Mouse (Mus musculus) CH12.LX (cell line): ENCODE results near the gene Il13ra1. TPM values are rescaled to one million over a fixed set of nuclear protein-coding genes. Genes with fewer than 3 reads are reported as not detected.

Source experiments
- DNase-seq: peaks from one replicate; pipeline ENCODE4 v3.0.0-alpha.2; 2013; ENCODE audit errors: extremely low read depth
- H3K27ac ChIP-seq: 2 replicates; pipeline ENCODE4 v1.5.1; 2012; ENCODE audit warnings: low read depth, mild to moderate bottlenecking, control low read depth, moderate library complexity; ENCODE audit not compliant: insufficient read depth
- H3K27me3 ChIP-seq: replicated peaks from 2 replicates; pipeline ENCODE3; 2012; ENCODE audit warnings: inconsistent platforms
- H3K36me3 ChIP-seq, 2 experiments: replicated peaks in 1 of 2; 2 replicates each; pipeline versions ENCODE3 to v1.6.1; 2012; ENCODE audit warnings: inconsistent platforms in 1 of 2, low read length in 1 of 2, mild to moderate bottlenecking in 1 of 2, mixed read lengths in 1 of 2, moderate library complexity in 1 of 2; ENCODE audit not compliant: control insufficient read depth in 1 of 2, insufficient read depth in 1 of 2
- H3K4me1 ChIP-seq, 2 experiments: 2 replicates each; pipeline ENCODE4 v1.6.1; 2012; ENCODE audit warnings: inconsistent platforms in 1 of 2, moderate library complexity in 1 of 2; ENCODE audit not compliant: insufficient read depth in 2 of 2, control insufficient read depth in 1 of 2
- H3K4me2 ChIP-seq: 2 replicates; pipeline ENCODE4 v1.6.1; 2012; ENCODE audit warnings: low read depth, mild to moderate bottlenecking, control low read depth; ENCODE audit not compliant: poor library complexity, insufficient read depth, severe bottlenecking
- H3K4me3 ChIP-seq, 3 experiments: fragments of 150-350 bp in 1 of 3; sonication (generic) in 1 of 3; replicated peaks in 1 of 3; 2 replicates each; pipeline versions ENCODE3 to v1.5.1; 2011 to 2012; ENCODE audit warnings: low read depth in 2 of 3, low read length in 2 of 3, mild to moderate bottlenecking in 2 of 3, moderate library complexity in 2 of 3, control low read depth in 1 of 3, improper control_type of control experiment in 1 of 3, inconsistent platforms in 1 of 3, mixed read lengths in 1 of 3; ENCODE audit not compliant: poor library complexity in 1 of 3
- H3K79me2 ChIP-seq: replicated peaks from 2 replicates; pipeline ENCODE4 v1.6.1; 2012; ENCODE audit warnings: mild to moderate bottlenecking, moderate library complexity; ENCODE audit not compliant: control insufficient read depth, poor library complexity, insufficient read depth, severe bottlenecking; ENCODE audit errors: extremely low read depth
- H3K9ac ChIP-seq: 2 replicates; pipeline ENCODE4 v1.6.1; 2012; ENCODE audit warnings: low read depth, mild to moderate bottlenecking, control low read depth, moderate library complexity; ENCODE audit not compliant: insufficient read depth
- H3K9me3 ChIP-seq: replicated peaks from 2 replicates; pipeline ENCODE3; 2012; ENCODE audit warnings: low read length, inconsistent platforms, mixed read lengths
- BHLHE40 ChIP-seq: IDR thresholded peaks from 2 replicates; pipeline ENCODE4 v1.6.1; 2011; ENCODE audit warnings: mild to moderate bottlenecking, low read depth, low read length, improper control_type of control experiment
- E2F4 ChIP-seq: IDR thresholded peaks from 2 replicates; pipeline ENCODE4 v1.6.1; 2011; ENCODE audit warnings: low read depth, low read length, improper control_type of control experiment; ENCODE audit not compliant: insufficient replicate concordance
- ETS1 ChIP-seq: conservative IDR thresholded peaks from 2 replicates; pipeline ENCODE4 v1.6.1; 2012; ENCODE audit warnings: low read depth, mild to moderate bottlenecking, inconsistent platforms, low read length, improper control_type of control experiment, moderate library complexity
- IRF4 ChIP-seq: IDR thresholded peaks from 2 replicates; pipeline ENCODE4 v1.6.1; 2014; ENCODE audit warnings: low read depth, mild to moderate bottlenecking, inconsistent platforms, low read length, improper control_type of control experiment
- JUN ChIP-seq: IDR thresholded peaks from 2 replicates; pipeline ENCODE4 v1.6.1; 2011; ENCODE audit warnings: low read depth, mild to moderate bottlenecking, low read length, improper control_type of control experiment, moderate library complexity; ENCODE audit not compliant: insufficient read depth
- KAT2A ChIP-seq: IDR thresholded peaks from 2 replicates; pipeline ENCODE4 v1.6.1; 2012; ENCODE audit warnings: low read length, improper control_type of control experiment, inconsistent platforms; ENCODE audit not compliant: insufficient replicate concordance
- MAFK ChIP-seq: IDR thresholded peaks from 2 replicates; pipeline ENCODE4 v1.6.1; 2011; ENCODE audit warnings: low read length, improper control_type of control experiment; ENCODE audit not compliant: insufficient replicate concordance
- MAZ ChIP-seq: IDR thresholded peaks from 2 replicates; pipeline ENCODE4 v1.6.1; 2012; ENCODE audit warnings: low read depth, mild to moderate bottlenecking, inconsistent platforms, low read length, improper control_type of control experiment, moderate library complexity
- POLR2A ChIP-seq: IDR thresholded peaks from 2 replicates; pipeline ENCODE4 v1.6.1; 2011; ENCODE audit warnings: low read depth, mild to moderate bottlenecking, improper control_type of control experiment, low read length
- RCOR1 ChIP-seq: conservative IDR thresholded peaks from 2 replicates; pipeline ENCODE4 v1.6.1; 2012; ENCODE audit warnings: low read depth, mild to moderate bottlenecking, inconsistent platforms, low read length, improper control_type of control experiment
- SMC3 ChIP-seq: IDR thresholded peaks from 2 replicates; pipeline ENCODE4 v1.6.1; 2011; ENCODE audit warnings: low read depth, low read length, improper control_type of control experiment
- TBP ChIP-seq: conservative IDR thresholded peaks from 2 replicates; pipeline ENCODE4 v1.6.1; 2011; ENCODE audit warnings: low read depth, low read length, improper control_type of control experiment
- UBTF ChIP-seq: IDR thresholded peaks from 2 replicates; pipeline ENCODE4 v1.6.1; 2012; ENCODE audit warnings: low read depth, mild to moderate bottlenecking, inconsistent platforms, low read length, improper control_type of control experiment, moderate library complexity
- USF1 ChIP-seq: IDR thresholded peaks from 2 replicates; pipeline ENCODE4 v1.6.1; 2014; ENCODE audit warnings: low read depth, mild to moderate bottlenecking, inconsistent platforms, low read length, improper control_type of control experiment
- ZKSCAN1 ChIP-seq: IDR thresholded peaks from 2 replicates; pipeline ENCODE4 v1.6.1; 2012; ENCODE audit warnings: low read depth, inconsistent platforms, low read length, improper control_type of control experiment, borderline replicate concordance
- ZMIZ1 ChIP-seq: IDR thresholded peaks from 2 replicates; pipeline ENCODE4 v1.6.1; 2012; ENCODE audit warnings: low read depth, mild to moderate bottlenecking, inconsistent platforms, low read length, improper control_type of control experiment
- dilution Hi-C: fragments of 300-500 bp; cut with MboI; formaldehyde crosslinking; loops from 2 replicates; pipeline ENCODE4 v1.14.3; 2020; ENCODE audit warnings: low sequenced_read_pairs; ENCODE audit not compliant: extremely low pct_unique_long_range_greater_than_20kb, extremely low pct_ligation_motif_present
- in situ Hi-C: fragments of 300-500 bp; cut with MboI; formaldehyde crosslinking; loops from 3 replicates; pipeline ENCODE4 v1.14.3; 2019; ENCODE audit warnings: low sequenced_read_pairs, low pct_ligation_motif_present, low pct_unique_long_range_greater_than_20kb, mixed read lengths
- polyA plus RNA-seq: library from polyadenylated mRNA; unstranded; fragments of >175 nt; gene quantifications from 2 replicates; pipeline ENCODE4 v1.2.1, GENCODE M21; 2012; ENCODE audit warnings: low read depth; ENCODE audit not compliant: insufficient read length
- total RNA-seq, 2 experiments: library from RNA; depleted of rRNA; stranded (reverse); fragments of 300-350 nt in 1 of 2; fragments of >200 nt in 1 of 2; gene quantifications; 2 replicates each; pipeline ENCODE4 v1.2.3; 2012 to 2014

Gene Il13ra1
- total and polyA plus RNA-seq, 3 experiments = 0.21 to 1.6 (median 0.59) TPM

DNA sequence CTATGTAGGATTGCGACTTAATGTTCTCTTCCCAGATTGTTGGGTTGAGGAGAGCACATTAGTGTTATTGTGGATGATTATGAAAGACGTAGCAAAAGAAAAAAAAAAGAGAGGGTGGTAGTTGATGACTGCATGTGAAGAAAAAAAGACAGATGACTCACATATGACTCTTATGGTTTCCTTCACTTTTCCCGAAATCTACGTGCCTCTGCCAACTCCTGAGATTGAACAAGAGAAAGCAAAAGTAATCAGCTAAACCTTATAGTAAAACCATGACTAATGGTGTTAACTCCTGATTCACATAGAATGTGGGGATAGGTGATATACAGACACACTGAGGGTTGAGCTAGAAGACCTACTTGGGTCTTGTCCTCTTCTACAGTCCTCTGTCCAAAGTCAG is 3.3 kb downstream of the Il13ra1 start:
- no peak overlapping the region for H3K9ac ChIP-seq
- H3K27me3 ChIP-seq = no peaks in the 10 kb centered on the region
- no peaks in the 10 kb centered on the region for H3K4me1 ChIP-seq
- H3K27ac ChIP-seq = no peak overlapping the region
- H3K4me2 ChIP-seq = no peak overlapping the region
- dilution Hi-C loops (no loop called here), in situ Hi-C loops (no loop called here)
- H3K79me2 ChIP-seq = no peaks in the 10 kb centered on the region
- H3K4me3 ChIP-seq = no peak overlapping the region
- TF ChIP-seq SMC3 (no peak), ZMIZ1 (no peak), POLR2A (no peak), ZKSCAN1 (no peak), KAT2A (no peak), USF1 (no peak), ETS1 (no peak), E2F4 (no peak)
- peaks cover 0 to 11% of the 10 kb centered on the region in 2 experiments for H3K36me3 ChIP-seq
- peaks cover 2% of the 10 kb centered on the region for H3K9me3 ChIP-seq
- no peak for DNase-seq

DNA sequence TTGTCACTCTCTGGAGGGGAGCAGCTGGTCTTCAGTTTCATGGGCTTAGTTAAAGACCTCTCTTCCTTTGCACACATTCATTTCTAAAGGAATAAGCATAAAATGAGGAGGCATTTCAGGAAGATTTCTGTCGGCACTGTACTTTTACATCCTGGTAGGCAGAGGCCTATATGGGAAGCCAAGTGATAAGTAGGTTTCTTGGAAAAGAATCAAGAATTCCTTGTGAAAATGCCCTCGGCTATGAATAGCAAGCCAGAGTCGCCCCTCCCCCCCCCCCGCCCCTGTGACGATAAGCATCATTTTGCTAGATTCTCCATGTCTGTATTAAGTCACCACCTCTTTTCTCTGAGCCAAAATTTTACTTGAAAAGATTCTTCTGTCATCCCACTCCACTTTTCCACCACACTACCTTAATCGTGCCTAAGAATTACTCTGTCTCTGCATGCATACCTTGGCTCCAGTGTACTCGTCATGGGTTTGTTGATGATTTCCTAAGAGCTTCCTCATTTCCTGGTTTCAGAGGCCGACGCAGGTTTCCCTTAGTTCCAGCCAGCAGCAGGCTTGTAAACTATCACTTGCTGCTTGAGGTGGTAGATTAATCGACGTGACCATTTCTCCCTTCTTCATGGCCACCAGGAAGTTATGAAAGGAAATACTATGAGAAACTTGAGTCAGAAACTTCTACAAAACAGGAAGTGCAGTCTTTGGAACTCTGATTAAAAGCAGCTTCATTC is 17.3 kb downstream of the Il13ra1 start:
- peak; percentile 37 for DNase-seq
- TF ChIP-seq JUN = no peak
- TF ChIP-seq IRF4 = no peak
- TF ChIP-seq POLR2A = 0 out of 2 replicates have a peak, but pooled peaks have one; percentile 27
- 0 out of 2 replicates have a peak, but pooled peaks have one; percentile 38 for TF ChIP-seq TBP
- no peak for TF ChIP-seq SMC3
- TF ChIP-seq MAZ = no peak
- TF ChIP-seq RCOR1 = no peak
- no peak for TF ChIP-seq BHLHE40
- no peak for TF ChIP-seq MAFK
- no peak for TF ChIP-seq UBTF

More for the DNA sequence above, 17.3 kb downstream of the Il13ra1 start:
- Histone ChIP-seq H3K79me2 (no peaks in the 10 kb centered on the region), H3K9me3 (no peaks in the 10 kb centered on the region), H3K9ac (no peak overlapping the region; the same call in 1 of the 2 replicates), H3K27me3 (no peaks in the 10 kb centered on the region), H3K36me3 (peaks cover 0 to 2% of the 10 kb centered on the region in 2 experiments), H3K4me3 (peak overlapping the region; percentile 20 to 50 (median 48)), H3K4me2 (no peak overlapping the region), H3K27ac (no peak overlapping the region), H3K4me1 (no peaks in the 10 kb centered on the region)
- in situ Hi-C loops (no loop called here), dilution Hi-C loops (no loop called here)
